Mouse (Mus musculus): ENCODE results near the gene Pdrg1. TPM values are rescaled to one million over a fixed set of nuclear protein-coding genes. Genes with fewer than 3 reads are reported as not detected.

Pdrg1 gene
- polyA plus RNA-seq, 1 experiment from 2014 or later, result 69.5 TPM

DNA sequence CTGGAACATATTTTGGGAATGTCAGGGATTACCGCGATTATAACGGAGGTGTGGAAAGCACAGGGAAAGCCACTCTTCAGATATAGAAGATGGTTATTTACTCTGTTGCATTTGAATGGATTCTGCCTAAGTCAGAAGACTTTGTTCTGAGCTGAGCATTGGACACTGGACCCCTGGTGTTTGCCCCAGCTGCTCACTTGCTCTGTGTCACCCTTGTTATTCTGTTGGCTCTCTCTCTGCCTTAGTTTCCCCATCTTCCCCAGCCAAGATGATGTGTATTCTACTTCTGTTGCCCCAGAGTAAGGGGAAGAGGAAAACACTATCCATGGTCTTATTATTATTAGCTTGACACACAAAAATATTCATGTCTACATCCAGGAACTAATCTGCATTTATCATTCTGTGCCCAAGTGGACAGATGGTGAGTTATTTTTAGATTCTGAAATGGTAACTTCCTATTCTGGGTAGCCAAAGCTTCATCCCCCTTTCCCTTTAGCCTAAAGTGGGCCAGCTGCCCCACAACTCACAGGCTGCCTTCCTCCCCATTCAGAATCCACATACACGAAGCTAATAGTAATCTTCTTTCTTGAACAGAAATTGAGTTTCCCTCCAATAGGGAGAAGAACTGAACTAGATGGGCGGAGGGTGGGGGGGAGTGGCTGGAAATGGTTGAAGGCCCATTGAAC is 18.5 kb upstream of the Pdrg1 start:
- no peak overlapping the region for H3K9ac ChIP-seq (ENCODE audit: low read depth, low read length)
- no peak overlapping the region for H3K4me2 ChIP-seq
- no peak overlapping the region for H3K4me3 ChIP-seq (ENCODE audit: low read depth, low read length)
- 61% methylated on average over 5 of the region's 5 CpGs for WGBS
- no peak for ATAC-seq (replicated peaks; ENCODE audit: low FRiP score)
- no peaks in the 10 kb centered on the region for H3K9me3 ChIP-seq (ENCODE audit: control insufficient read depth, low read length)
- no peak for DNase-seq (ENCODE audit: low spot score)
- no peak overlapping the region for H3K27ac ChIP-seq (ENCODE audit: low read depth, low read length)
- H3K4me1 ChIP-seq (replicated peaks; ENCODE audit: control insufficient read depth, insufficient read depth, low read length), result peaks cover 5% of the 10 kb centered on the region; the same call in 1 of the 2 replicates
- peaks cover 61% of the 10 kb centered on the region for H3K27me3 ChIP-seq (replicated peaks; ENCODE audit: control insufficient read depth, insufficient read depth, low read length)
- no peaks in the 10 kb centered on the region for H3K36me3 ChIP-seq (ENCODE audit: control insufficient read depth, insufficient read depth, low read length)

DNA sequence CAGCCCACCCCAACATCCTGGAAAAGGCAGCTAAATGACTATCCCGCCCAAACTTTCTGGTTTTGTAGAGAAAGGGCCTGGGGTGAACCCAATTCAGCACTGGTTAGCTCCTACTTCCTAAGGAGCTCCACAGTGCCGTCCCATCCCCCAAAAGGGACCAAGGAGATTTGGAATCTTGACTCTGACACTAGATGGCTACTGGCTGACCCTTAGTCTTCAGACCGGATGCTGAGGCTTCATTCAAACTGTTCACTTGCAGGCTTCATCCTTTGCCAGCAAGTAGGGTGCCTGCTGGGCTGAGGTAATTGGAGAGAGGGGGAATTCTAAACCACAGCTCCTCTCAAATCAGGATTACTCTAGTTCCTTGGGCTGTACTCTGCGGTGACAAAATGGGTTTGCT is 17.7 kb upstream of the Pdrg1 start:
- WGBS, result 18% methylated on average over 4 of the region's 4 CpGs
- no peak overlapping the region for H3K9ac ChIP-seq (ENCODE audit: low read depth, low read length)
- H3K4me1 ChIP-seq (replicated peaks; ENCODE audit: control insufficient read depth, insufficient read depth, low read length), result peaks cover 5% of the 10 kb centered on the region; the same call in 1 of the 2 replicates
- no peak overlapping the region for H3K4me2 ChIP-seq
- H3K36me3 ChIP-seq (ENCODE audit: control insufficient read depth, insufficient read depth, low read length), result no peaks in the 10 kb centered on the region
- ATAC-seq (replicated peaks; ENCODE audit: low FRiP score) (no peak), DNase-seq (ENCODE audit: low spot score) (no peak)
- peaks cover 60% of the 10 kb centered on the region for H3K27me3 ChIP-seq (replicated peaks; ENCODE audit: control insufficient read depth, insufficient read depth, low read length)
- no peaks in the 10 kb centered on the region for H3K9me3 ChIP-seq (ENCODE audit: control insufficient read depth, low read length)
- H3K4me3 ChIP-seq (ENCODE audit: low read depth, low read length), result no peak overlapping the region
- H3K27ac ChIP-seq (ENCODE audit: low read depth, low read length), result no peak overlapping the region

DNA sequence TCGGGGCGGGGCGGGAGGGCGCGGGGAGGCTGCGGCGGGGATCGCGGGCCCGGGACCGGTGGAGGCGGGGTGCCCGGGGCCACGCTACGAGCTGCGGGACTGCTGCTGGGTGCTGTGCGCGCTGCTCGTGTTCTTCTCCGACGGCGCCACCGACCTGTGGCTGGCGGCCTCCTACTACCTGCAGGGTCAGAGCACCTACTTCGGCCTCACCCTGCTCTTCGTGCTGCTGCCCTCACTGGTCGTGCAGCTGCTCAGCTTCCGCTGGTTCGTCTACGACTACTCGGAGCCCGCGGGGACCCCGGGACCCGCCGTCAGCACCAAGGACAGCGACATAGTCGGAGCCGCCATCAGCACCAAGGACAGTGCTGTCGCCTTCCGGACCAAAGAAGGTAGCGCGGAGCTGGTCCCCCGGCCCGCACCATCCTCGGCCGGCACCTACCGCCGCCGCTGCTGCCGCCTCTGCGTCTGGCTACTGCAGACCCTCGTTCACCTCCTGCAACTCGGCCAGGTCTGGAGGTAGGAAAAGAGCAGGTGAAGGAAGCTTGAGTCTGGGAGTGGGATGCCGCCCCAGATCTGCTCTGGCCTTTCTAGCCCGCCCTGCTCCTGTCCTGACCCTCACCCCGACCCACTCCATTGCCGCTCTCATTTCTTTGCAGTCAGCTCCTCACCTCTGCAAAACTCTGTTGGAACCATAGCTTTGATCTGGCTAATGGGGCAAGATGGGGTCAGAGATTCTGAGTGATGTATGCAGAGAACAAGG is 17.0 kb upstream of the Pdrg1 start:
- H3K27ac ChIP-seq (ENCODE audit: low read depth, low read length), result no peak overlapping the region
- peak overlapping the region; percentile 46 for H3K4me3 ChIP-seq (ENCODE audit: low read depth, low read length)
- H3K9ac ChIP-seq (ENCODE audit: low read depth, low read length), result no peak overlapping the region
- H3K27me3 ChIP-seq (replicated peaks; ENCODE audit: control insufficient read depth, insufficient read depth, low read length), result peaks cover 59% of the 10 kb centered on the region
- DNase-seq (ENCODE audit: low spot score), result peak; percentile 91
- H3K36me3 ChIP-seq (ENCODE audit: control insufficient read depth, insufficient read depth, low read length), result no peaks in the 10 kb centered on the region
- H3K4me2 ChIP-seq, result peak overlapping the region; percentile 84
- H3K9me3 ChIP-seq (ENCODE audit: control insufficient read depth, low read length), result no peaks in the 10 kb centered on the region
- WGBS, result 3% methylated on average over 54 of the region's 58 CpGs
- peaks cover 5% of the 10 kb centered on the region; the same call in 1 of the 2 replicates for H3K4me1 ChIP-seq (replicated peaks; ENCODE audit: control insufficient read depth, insufficient read depth, low read length)
- ATAC-seq (replicated peaks; ENCODE audit: low FRiP score), result peak; percentile 45; the same call in 1 of the 2 replicates

DNA sequence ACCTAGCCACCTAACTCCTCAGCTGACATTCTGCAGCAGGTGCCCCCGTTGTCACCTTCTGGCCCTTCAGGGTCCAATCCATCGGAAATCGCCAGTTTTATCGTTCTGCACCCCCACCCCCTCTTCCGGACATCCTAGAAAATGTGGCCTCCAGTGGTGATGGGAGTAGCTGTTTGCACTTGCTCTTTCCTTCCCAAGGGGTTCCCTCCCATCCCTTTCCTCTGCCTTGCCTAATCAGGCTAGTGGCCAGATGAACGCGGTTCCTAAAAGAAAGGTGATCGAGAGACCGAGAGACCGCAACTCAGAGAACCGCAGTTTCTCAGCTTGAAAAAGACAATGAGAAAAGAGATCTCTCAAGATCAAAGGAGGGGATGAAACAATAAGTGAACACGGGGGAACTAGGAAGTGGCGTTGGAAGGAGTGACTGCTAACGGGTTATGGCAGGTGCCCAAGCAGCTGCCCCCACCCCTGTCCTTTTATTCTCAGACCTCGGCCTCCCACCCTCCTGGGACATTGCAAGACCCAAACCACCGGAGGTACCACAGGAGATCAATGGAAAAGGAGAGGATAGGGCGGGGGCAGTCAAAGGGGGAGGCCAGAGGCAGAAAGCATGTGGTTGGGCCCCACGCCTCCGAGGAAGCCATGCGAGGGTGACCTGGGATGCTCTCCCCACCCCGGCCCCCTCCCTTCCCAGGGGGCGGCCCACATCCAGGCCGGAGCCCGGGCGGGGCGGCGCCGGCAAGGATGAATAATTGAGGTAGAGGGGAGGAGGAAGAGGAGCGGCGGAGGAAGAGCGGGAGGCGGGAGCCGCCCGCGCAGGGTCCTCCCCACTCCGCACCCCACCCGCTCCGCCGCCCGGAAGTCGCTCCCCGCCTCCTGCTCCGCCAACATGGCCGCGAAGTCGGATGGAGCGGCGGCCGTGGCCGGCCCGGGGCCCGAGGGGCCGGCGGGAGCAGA is 16.2 kb upstream of the Pdrg1 start, which contains the start of gene Xkr7:
Gene Xkr7 (plus strand): TSS at position 727 of the 957 bp plus-strand sequence.
- Histone ChIP-seq H3K4me2 (peak within 1 kb of the TSS; percentile 84), H3K27me3 (replicated peaks; ENCODE audit: control insufficient read depth, insufficient read depth, low read length) (peaks cover 60% of the 10 kb centered on the region), H3K4me1 (replicated peaks; ENCODE audit: control insufficient read depth, insufficient read depth, low read length) (peaks cover 5% of the 10 kb centered on the region; the same call in 1 of the 2 replicates), H3K27ac (ENCODE audit: low read depth, low read length) (no peak within 1 kb of the TSS), H3K36me3 (ENCODE audit: control insufficient read depth, insufficient read depth, low read length) (no peaks in the 10 kb centered on the region), H3K9me3 (ENCODE audit: control insufficient read depth, low read length) (no peaks in the 10 kb centered on the region), H3K9ac (ENCODE audit: low read depth, low read length) (no peak within 1 kb of the TSS), H3K4me3 (ENCODE audit: low read depth, low read length) (peak within 1 kb of the TSS; percentile 46)
- 3% methylated on average over 45 of the region's 54 CpGs for WGBS
- DNase-seq (ENCODE audit: low spot score), result no peak
- no peak for ATAC-seq (replicated peaks; ENCODE audit: low FRiP score)

DNA sequence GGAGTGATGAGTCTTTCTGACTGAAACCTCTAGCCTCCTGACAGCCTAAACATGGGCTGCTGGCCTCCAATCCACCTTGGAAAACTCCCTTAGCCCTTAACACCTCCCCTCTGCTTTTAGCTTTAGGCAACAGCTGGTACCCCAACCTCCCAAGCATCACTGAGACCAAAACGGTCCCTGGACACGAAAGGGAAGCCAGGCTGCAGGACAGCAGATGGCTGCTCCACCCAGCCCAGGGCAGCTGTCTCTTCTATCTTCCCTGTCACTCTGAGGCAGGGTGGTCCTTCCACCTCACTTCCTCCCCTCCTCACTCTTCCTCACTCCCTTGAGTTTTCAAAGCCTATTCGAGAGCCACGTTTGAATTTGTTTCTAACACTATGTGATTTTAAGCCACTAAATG is 15.2 kb upstream of the Pdrg1 start:
- Histone ChIP-seq H3K9ac (ENCODE audit: low read depth, low read length) (no peak overlapping the region), H3K9me3 (ENCODE audit: control insufficient read depth, low read length) (no peaks in the 10 kb centered on the region), H3K27me3 (replicated peaks; ENCODE audit: control insufficient read depth, insufficient read depth, low read length) (peaks cover 57% of the 10 kb centered on the region), H3K36me3 (ENCODE audit: control insufficient read depth, insufficient read depth, low read length) (no peaks in the 10 kb centered on the region), H3K4me2 (no peak overlapping the region), H3K4me3 (ENCODE audit: low read depth, low read length) (no peak overlapping the region), H3K27ac (ENCODE audit: low read depth, low read length) (no peak overlapping the region), H3K4me1 (replicated peaks; ENCODE audit: control insufficient read depth, insufficient read depth, low read length) (peaks cover 5% of the 10 kb centered on the region; the same call in 1 of the 2 replicates)
- no peak for DNase-seq (ENCODE audit: low spot score)
- no peak for ATAC-seq (replicated peaks; ENCODE audit: low FRiP score)
- 23% methylated on average over 4 of the region's 4 CpGs for WGBS

DNA sequence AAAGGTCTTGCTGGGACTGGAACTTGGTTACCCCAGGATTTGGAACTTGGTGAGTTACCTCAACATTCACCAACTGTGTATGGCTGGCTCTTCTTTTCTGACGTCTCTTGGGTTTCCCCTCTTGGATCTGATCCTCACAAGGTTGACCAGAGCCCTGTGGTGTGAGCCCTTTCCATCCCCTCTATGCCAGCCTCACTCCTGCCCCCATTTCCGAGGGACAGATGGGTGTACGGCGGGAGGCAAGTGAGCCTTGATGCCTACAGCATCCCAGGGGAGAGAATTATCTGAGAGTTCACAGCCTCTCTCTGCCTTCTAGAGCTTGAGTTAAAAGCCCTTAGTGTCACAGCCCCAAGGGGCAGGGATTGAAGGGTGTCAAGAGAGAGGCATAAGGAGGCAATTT is 12.3 kb upstream of the Pdrg1 start:
- Histone ChIP-seq H3K9me3 (ENCODE audit: control insufficient read depth, low read length) (no peaks in the 10 kb centered on the region), H3K27ac (ENCODE audit: low read depth, low read length) (no peak overlapping the region), H3K4me2 (no peak overlapping the region), H3K4me3 (ENCODE audit: low read depth, low read length) (no peak overlapping the region), H3K4me1 (replicated peaks; ENCODE audit: control insufficient read depth, insufficient read depth, low read length) (peaks cover 5% of the 10 kb centered on the region; the same call in 1 of the 2 replicates), H3K36me3 (ENCODE audit: control insufficient read depth, insufficient read depth, low read length) (no peaks in the 10 kb centered on the region), H3K27me3 (replicated peaks; ENCODE audit: control insufficient read depth, insufficient read depth, low read length) (peaks cover 41% of the 10 kb centered on the region), H3K9ac (ENCODE audit: low read depth, low read length) (no peak overlapping the region)
- WGBS, result 51% methylated on average over 4 of the region's 4 CpGs
- ATAC-seq (replicated peaks; ENCODE audit: low FRiP score) (no peak), DNase-seq (ENCODE audit: low spot score) (no peak)

DNA sequence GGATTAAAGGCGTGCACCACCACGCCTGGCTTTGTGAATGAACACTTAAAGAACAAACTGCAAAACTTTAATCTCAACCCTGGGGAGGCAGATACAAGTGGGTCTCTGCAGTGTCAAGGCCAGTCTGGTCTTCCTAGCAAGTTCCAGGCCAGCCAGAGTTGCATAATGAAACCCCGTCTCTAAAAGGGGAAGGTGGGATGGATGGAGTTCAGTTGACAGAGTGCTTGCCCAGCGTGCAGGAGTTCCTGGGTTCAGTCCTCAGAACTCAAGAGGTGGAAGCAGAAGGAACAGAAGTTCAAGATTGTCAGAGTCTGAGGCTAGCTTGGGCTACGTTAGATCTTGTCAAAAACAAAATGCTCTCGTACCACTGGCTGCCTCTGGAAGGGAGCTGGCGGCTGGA is 10.8 kb upstream of the Pdrg1 start:
- no peaks in the 10 kb centered on the region for H3K4me1 ChIP-seq (replicated peaks; ENCODE audit: control insufficient read depth, insufficient read depth, low read length)
- H3K4me2 ChIP-seq, result no peak overlapping the region
- ATAC-seq (replicated peaks; ENCODE audit: low FRiP score) (no peak), DNase-seq (ENCODE audit: low spot score) (no peak)
- H3K9me3 ChIP-seq (ENCODE audit: control insufficient read depth, low read length), result no peaks in the 10 kb centered on the region
- H3K4me3 ChIP-seq (ENCODE audit: low read depth, low read length), result no peak overlapping the region
- no peak overlapping the region for H3K27ac ChIP-seq (ENCODE audit: low read depth, low read length)
- H3K27me3 ChIP-seq (replicated peaks; ENCODE audit: control insufficient read depth, insufficient read depth, low read length), result peaks cover 26% of the 10 kb centered on the region
- H3K36me3 ChIP-seq (ENCODE audit: control insufficient read depth, insufficient read depth, low read length), result no peaks in the 10 kb centered on the region
- no peak overlapping the region for H3K9ac ChIP-seq (ENCODE audit: low read depth, low read length)
- WGBS, result 73% methylated on average over 7 of the region's 7 CpGs

DNA sequence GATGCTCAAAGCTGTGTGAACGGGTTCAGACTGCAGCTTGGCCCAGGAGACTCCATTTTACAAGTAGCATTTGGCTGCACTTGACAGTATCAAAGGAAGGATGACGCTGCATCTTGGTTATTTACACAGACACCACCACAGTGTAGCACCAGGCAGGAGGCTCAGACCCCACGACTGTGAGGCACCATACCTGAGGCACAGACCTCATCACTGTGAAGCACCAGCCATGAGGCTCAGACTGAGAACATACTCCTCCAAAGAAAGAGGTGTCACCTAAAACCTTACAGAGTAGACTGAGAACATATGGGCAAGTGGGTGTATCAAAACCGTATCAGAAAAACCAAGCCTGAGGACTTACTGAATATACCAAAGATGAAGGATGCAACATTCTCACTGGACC is 7.6 kb upstream of the Pdrg1 start:
- 62% methylated on average over 4 of the region's 4 CpGs for WGBS
- no peak overlapping the region for H3K4me3 ChIP-seq (ENCODE audit: low read depth, low read length)
- no peaks in the 10 kb centered on the region for H3K4me1 ChIP-seq (replicated peaks; ENCODE audit: control insufficient read depth, insufficient read depth, low read length)
- no peaks in the 10 kb centered on the region for H3K36me3 ChIP-seq (ENCODE audit: control insufficient read depth, insufficient read depth, low read length)
- no peak for ATAC-seq (replicated peaks; ENCODE audit: low FRiP score)
- 0 out of 2 replicates have a peak, but pooled peaks cover 5% of the 10 kb centered on the region for H3K27me3 ChIP-seq (replicated peaks; ENCODE audit: control insufficient read depth, insufficient read depth, low read length)
- no peak overlapping the region for H3K27ac ChIP-seq (ENCODE audit: low read depth, low read length)
- no peak overlapping the region for H3K9ac ChIP-seq (ENCODE audit: low read depth, low read length)
- no peaks in the 10 kb centered on the region for H3K9me3 ChIP-seq (ENCODE audit: control insufficient read depth, low read length)
- H3K4me2 ChIP-seq, result no peak overlapping the region
- no peak for DNase-seq (ENCODE audit: low spot score)
